Mouse (Mus musculus) c-Kit-positive CD71-negative TER-119-negative erythroid progenitor cells, embryonic 14.5 days (primary cell): Measurements from ENCODE around the gene Cotl1.

Experiments used
- DNase-seq: peaks from one replicate; pipeline ENCODE4 v3.0.0-alpha.2; 2013; ENCODE audit warnings: low read depth

Gene Cotl1

DNA sequence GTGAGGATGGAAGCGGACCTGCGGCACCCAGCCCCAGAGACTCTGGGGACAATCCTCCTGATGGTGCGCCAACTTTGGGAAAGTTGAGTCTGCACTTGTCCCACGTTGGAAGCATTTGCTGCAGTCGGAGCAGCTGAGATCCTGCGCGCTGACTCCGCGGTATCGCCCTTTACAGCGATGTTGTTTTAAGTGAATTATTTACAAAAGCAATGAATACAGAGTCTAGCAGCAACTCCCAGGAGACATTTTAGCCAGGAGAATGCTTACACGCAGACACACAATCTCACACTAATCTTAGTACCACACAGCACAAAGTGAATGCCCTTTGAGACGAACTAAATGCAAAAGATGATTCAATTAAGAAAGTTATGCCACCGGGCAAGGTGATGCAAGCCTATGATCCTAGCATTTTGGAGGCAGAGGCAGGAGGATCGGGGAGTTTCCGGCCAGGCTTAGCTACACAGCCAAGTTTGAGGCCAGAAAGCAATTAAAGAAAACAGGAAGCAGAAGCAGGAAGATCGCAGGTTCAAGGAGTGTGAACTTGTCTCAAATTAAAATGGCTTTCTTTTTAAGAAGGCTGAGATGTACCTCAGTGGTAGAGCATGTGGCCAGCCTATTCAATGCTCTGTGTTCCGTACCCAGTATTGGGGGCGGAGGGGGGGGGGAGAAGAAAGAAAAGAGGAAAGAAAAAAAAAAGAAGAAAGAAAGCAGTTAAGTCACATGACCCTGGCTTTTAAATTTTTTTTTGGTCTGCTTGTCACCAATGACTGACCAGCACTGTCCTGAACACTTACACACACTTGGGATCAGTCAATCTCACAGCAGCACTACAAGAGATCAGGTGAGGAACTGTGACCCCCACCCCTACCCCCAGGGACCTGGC, 2.0 kb downstream of the Cotl1 start:
- DNase-seq: no peak

DNA sequence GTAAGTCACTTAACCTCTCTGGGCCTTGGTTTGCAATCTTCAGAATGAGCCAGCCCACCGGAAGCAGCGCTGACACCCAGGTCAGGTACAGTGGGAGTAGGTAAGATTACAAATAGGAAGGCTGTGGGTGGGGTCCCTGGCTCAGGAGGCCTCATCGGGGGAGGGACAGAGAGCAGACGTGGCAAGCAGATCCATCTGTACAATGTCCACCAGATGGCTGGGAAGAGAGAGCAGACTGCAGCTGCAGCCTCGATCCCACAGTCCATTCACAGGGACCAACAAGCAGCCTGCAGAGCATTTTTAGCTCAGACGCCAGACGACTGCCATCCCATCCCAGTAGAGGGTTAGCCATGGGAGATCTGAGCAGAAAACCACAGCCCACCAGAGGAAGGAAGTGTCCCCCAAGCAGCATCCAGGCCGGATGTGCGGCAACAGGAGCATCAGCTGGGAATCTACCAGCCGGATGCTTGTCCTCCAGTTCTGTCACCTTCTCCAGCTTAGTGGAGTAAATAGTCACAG, 2.7 kb downstream of the Cotl1 start:
- no peak for DNase-seq

DNA sequence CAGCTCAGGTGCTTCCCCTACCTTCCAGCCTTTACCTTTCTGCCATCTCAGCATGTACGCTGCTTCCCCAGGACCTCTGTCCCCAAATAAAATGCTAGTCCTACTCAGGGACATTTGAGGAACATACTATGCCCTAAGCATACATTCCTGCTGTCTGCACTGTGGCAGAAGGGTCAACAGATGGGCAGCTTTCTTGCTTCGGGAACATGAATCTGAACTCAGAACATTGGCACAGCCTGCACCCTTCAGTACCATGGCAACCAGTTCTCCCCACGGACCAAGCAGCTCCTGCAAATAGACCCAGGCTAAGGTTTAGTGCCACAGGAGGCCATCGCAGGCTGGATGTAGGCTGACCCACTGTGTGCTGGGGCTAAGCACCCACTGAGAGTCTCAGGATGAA, 3.5 kb downstream of the Cotl1 start:
- no peak for DNase-seq

DNA sequence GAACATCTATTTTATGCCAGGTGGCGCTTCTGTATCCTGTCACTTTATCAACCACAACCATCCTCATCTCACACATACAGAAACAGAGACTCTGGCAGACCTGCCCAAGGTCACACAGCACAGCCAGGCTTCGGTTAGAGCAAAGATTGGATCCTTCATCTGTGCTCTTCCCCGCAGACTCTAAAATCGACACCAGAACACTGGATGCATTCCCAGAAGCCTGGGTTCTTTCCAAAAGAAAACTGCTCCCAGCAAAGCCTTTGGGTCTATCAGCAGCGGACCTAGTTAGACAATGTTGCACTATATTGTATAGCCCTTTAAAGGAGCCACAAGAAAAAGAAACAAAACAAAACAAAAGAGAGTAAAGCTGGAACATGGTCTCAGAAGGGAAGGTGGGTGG, 5.1 kb downstream of the Cotl1 start:
- no peak for DNase-seq

DNA sequence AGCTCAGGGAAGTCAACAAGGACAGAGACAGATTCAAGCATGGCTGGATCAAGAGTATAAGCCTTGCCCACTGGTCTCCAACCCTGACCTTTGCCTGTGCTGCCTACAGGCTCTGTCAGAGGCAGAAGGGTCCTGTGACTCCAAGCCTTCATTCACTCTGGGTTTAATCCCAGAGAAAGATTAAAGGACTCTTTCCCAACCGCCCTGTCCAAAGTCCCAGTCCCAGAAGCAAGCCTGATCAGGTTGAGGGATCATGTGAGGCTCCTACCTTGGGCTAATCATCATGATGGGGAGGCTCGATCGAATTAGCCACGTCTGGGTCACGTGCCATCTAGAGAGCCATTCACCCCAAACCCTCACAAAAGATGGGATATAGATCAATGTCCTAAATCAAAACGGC, 5.7 kb downstream of the Cotl1 start:
- DNase-seq: no peak

DNA sequence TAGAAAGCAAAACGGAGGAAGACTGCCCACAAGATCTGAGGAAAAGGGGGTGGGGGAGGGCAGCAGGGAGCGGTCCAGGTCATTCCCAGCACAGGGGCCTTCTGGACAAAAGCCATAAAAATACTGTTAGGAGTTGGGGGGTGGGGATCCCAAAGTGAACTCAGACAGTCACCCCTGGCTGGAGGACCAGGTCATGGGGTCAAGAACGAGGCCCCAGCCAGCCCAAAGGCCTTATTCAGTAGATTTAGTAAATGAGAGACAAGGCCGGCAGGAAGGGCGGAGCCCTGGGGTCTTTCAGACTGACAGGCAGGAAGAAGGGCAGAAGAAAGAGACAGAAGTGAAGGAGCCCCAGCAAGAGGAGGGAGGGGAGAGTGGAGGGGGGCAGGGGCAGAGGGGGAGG, 7.4 kb downstream of the Cotl1 start:
- DNase-seq: no peak

DNA sequence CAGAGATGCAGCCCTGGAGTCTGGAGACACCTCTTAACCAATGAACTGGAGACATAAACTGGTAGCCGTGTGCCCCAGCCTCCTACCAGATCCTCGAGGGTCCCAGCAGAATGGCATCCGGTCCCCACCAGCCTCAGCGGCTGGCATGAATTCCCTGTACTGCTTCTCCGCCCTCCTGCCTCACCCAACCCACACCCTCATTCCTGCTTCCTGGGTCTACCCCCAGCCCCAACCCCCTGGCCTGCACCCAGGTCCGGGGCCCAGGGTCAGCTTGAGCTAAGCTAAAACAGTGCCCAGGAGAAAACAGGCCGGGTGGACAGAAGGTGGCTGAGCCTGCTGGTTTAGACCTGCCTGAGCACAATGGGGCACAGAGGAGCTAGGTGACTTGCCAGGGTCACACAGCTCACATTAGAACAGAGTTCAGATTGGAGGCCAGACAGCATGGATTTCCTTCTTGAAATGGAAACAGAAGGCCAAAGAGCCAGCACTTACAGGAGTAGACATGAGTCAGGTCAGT, 8.2 kb downstream of the Cotl1 start:
- DNase-seq: no peak

DNA sequence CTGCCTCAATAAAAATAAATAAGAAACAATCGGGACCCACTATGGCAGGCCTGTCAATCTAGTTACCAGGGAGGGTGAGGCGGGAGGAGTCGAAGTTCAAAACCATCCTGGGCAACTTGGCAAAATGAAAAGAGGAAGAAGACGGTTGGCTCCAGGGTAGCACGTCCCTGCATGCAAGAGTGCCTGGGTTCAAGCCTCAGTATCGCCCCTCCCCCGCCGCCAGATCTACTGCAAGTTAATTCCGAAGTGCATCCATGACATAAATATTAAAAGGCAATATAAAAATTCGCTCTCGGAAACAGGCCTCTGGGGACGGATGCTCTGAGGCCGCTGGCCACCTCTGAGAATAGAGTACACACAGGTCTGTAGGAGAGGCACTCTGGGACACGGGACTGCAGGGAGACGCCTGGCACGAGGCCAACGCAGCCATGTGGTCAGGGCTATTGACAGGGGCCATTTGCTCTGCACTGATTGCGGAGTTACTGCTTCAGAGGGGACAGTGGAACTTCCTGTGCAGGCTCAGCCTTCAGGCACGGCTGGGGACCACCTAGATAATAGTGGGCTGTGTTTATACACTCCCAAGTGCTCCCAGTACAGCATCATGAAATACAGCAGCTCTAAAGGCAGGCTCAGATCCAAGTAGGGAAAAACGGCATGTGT, 8.9 kb downstream of the Cotl1 start:
- no peak for DNase-seq

DNA sequence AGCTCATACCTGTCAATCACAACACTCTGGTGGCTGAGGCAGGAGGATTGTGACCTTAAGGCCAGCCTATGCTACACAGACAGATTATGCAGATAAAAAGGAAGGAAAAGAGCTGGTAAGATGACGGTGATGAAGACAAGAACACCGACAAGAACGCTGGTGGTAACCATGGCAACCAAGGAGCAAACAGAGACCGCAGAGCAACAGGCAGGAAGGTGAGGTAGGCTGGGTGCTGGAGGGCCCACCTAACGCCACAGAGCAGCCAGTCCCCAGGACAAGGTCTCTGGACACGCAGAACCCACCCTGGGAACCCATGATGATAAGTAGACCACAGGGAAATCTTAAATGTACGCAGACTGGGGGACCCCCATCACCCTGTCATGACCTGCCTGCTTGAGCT, 9.8 kb downstream of the Cotl1 start:
- DNase-seq: no peak

DNA sequence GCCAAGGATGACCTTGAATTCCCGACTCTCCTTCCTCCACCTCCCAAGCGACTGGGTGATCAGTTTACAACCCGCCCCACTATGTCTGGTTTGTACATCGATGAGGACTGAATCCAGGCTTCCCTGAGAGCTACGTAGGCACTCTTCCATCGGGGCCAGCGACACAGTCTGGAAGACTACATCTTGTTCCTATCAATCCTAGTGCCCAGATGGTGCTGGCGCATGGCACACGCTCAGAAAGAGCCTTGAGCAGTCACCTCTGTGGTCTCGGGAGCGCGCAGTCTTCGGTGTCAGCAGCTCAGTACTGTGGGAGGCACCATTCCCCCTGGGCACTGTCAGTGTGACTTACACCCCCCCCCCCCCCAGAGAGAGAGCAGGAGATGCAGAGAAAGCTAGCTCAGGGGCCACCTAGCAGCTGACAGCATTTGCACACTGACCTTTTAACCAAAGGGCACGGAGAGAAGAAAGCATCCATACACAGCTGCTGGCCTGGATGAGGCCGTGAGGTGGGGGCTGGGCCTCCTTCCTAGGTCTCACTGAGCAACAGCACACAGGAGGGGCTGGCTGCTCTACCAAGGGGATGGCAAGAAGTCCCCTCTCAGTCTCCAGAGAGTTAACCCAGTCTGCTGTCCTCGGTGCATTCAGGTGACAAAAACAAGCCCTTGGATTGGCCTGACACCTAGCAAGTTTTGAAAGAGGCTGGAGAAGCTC, 10.3 kb downstream of the Cotl1 start:
- no peak for DNase-seq

DNA sequence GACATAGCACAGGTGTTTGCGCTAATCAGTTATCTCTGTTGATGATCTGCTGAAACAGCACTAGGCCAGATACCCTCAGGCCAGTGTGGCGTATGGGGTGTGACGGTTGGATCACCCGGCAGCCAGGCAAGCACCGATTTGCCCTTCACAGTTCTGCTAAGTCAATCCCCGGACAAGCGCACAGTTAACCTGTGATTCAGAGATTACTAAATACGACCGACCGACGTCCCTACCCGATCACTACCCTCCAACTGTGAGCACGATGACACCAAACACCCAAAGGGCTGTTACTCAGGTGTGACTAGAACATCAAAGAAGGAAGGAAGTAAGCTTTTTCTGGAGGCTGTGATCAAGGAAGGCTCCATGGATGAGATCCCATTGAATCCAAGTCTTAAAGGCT, 10.9 kb downstream of the Cotl1 start:
- no peak for DNase-seq

DNA sequence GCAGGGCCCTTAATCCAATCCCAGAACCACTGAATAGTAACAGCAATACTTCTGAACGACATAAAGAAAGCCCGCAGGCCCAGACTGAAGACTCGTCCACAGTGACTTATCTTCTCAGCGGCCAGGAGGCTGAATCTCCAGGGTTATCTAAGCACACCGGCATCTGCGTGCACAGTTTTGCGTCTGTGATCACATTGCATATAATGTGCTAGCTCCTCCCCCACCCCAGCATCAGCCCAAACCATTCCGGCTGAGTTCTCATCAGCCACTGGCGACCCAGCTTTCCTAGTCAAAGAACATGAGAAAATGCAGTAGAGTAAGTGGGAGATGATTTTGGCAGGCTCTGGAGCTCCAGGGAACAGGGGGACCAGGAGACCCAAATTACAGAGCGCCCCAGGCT, 11.3 kb downstream of the Cotl1 start:
- no peak for DNase-seq

DNA sequence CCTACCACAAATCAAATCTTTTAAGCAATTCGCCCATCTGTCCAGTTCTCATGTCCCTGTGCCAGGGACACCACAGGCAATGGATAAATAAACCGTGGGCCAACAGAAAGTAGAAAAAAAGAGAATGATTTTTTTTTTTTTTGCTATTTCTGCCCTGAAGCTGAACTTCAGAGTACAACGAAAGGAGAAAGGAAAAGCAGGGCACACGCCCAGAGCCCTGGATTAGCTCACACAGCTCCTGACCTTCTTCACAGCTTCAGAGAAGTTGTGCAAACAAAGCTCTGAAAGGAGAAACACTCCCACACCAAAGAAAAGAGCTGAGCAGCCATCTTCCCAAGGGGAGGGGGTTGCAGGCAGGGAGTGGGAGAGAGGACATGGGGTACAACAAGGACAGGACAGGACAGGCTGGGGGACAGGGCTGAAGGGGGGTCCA, 12.6 kb downstream of the Cotl1 start:
- DNase-seq: no peak

DNA sequence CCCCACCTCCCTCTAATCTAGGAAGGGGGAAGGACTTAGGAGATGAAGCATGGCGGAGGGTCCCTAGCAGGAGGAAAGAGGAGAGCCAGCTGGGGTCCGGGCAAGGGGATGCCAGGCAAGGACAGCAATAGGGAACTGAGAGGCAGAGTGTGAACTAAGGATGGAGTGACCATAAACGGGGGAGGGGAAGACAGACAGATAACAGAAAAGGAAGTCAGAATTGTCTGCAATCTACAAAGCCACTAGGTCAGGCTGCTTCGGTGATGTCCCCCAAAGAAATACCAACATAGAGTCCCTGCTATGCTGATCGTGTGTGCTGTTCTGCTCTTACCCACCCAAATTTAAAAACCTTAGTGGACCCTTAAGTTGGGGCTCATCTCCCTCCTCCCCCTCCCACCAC, 13.4 kb downstream of the Cotl1 start:
- DNase-seq: no peak

DNA sequence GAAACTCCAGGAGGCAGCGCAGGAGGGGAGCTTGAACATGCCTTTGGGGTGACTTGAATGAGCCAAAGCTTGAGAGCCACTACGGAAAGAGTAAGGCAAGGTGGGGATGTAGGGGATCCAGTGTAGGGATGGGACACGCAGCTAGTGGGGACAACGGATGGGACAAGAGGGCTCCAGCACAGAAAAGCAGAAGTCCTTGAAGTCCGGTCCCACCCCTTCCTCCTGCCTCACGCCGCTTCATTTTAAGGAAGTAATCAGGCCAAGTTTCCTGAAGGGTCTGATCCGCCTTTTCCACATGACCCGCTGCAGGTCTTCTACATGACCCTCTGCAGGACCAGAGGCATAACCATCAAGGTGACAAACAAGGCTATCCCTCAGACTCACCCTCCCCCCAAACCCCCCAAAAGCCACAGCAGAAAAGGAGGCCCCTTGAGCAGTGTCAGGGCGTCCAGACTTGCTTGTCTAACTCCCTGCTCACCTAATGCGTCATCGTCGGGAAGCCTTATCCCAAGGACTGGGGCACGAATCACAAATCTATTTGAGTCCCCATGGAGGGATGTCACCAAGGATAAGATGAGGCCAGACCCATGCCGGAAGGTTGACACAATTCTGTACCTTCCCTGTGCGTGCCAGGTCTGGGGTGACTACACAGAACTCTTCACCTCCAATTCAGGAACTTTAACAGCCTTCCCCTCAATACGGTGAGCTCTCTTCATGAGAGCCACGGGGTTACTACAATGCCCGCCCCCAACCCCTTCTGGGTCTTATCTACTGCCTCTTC, 14.2 kb downstream of the Cotl1 start:
- DNase-seq: no peak

DNA sequence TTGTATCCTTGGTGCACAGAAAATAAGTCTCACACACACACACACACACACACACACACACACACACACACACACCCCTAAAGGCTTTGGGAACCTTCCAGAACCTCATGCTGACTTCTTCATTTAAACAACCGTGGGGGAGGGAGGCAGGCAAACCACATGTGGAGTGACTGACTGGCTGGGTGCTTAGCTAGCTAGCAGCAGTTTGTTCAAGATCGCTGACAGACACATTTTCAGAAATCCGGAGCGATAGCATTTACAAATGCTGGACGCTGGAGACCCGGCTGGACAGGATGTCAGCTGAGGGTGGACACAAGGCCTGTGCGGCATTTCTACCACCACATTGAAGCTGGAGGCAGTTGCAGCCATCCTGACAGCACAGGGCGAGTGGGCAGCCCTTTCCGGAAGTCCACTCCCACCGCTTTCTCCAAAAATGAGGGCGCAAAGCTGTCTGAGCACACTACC, 15.5 kb downstream of the Cotl1 start:
- DNase-seq: no peak

DNA sequence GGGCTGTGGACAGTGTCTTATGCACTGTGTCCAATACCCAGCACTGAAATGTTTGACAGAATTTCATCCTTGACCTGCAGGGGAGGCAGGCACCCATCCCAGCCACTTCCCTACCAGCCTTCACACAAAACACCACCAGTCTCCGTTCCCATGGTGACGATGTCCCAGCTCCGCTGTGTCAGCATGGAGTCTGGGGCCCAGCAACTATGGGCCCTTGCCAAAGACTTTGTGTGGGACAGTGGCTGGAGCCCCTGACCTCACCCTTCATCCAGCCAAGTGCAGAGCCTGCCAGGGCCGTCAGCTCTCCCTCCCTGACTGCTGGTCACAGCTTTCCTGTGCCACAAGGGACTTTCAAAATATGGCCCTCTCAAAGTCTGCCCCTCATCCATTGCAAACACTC, 16.2 kb downstream of the Cotl1 start:
- no peak for DNase-seq

DNA sequence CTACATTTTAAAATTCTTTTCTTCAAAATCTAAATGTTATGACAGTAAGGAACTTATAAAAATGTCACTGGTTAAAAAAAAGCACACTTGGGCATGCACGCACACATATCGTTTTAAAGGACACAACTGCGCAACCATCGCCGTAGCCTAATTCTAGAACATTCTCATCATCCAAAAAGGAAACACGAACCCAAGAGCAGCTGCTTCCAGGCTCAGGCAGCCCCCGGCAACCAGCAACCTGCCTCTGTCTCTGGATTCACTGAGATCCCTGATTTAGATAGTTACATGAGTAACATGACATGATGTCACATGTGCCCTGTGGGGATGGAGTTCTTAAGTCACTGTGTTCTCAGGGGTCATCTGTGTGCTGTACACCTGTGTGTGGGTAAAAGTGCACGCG, 17.1 kb downstream of the Cotl1 start:
- no peak for DNase-seq

DNA sequence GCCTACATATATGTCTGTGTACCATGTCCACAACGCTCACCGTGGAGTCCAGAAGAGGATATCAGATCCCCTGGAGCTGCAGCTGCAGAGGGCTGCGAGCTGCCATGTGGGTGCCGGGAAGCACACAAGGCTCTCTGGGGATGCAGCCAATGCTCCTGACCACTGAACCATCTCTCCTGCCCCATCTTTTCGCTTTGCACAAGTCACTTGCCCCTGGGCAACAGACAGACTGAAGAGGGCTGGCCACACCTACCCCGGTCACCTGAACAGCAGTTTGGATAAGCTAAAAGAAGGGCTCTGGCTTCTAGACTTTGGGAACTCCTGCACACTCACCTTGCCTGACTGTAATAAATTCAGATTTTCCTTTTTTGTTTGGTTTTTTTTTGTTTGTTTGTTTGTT, 18.7 kb downstream of the Cotl1 start:
- DNase-seq: no peak

DNA sequence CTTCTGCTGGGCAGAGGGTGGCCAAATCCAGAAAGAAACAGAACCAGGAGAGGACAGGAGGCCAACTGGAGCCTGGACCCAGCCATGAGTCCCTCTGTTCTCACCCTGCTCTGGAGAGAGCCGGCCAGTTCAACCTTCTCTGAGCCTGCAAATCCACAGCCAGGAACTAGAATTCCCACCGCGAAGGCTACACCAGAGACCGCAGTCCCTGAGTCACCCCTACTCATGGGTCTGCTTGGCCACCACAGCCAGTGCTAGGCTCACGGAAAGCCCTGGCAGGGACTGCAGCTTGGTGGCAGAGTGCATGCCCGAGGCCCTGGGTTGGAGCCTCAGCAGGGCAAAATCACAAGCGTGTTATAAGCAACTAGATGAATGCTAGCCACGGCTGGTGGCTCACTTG, 20.4 kb downstream of the Cotl1 start:
- no peak for DNase-seq

DNA sequence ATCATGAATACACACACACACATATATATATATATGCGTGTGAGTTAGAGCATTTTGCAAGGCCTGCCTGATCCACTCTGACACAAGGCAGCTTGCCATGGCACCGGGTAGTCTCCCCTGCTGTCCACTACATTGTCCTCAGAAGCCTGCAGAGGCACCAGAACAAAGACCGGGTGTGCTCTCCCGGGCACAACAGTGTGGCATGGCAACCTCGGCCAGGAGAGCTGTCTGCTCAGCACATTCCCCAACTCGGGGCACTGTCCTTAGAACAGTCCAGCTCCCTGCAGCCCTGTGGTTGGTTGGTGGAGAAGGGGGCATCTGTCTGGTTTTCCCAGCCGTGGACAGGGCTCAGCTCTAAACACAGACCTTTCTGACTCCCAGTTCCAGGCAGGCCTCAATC, 21.0 kb downstream of the Cotl1 start:
- no peak for DNase-seq

DNA sequence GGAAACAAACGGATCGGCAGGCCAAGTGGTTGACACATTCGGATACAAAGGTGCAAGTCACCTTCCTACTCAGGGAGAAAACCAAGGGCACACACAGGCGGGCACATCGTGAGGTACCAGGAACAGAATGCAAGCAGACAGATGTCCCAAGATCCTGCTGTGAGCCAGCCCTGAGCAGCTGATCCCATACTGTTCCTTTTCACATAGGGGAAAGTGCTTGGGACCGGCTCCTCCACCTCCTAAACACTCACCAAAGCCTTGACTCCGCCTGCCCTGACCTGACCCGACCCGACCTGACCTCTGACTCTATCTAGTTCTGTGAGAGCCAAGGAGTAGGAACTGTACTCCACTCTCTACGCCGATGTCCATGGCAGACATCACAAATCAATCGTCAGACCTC, 22.9 kb downstream of the Cotl1 start:
- no peak for DNase-seq
